Mouse (Mus musculus): Measurements from ENCODE around the gene Gm13698. TPM values are rescaled to one million over a fixed set of nuclear protein-coding genes. Genes with fewer than 3 reads are reported as not detected.
"Not testable (repeated sequence)": the region's sequence is repeated elsewhere in the genome, so short reads cannot be mapped to it uniquely, and the experiment has no call there.

The Gm13698 gene
- polyA plus RNA-seq, 1 experiment from 2014 or later = not detected

DNA sequence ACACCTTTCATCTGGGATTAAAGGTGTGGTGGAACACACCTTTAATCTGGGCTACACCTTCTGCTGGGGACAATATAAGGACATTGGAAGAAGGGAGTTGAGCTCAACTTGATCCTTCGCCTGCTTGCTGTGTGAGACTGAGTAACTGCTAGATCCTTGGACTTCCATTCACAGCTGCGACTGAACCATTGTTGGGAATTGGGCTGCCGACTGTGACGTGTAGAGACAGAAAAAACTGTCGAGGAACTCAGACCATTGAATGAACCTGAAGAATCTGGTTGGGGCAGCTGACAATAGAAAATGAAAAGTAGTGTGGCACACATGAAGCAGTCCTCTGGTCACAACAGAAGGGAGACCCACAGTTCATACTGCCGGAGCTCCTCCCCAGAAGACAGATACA, 28.9 kb downstream of the Gm13698 start, which contains the start of gene Gm13697:
Gene Gm13697 (plus strand): TSS at position 301 of the 400 bp plus-strand sequence.
- H3K9ac ChIP-seq; H3K36me3 ChIP-seq (replicated peaks; ENCODE audit: control insufficient read depth, insufficient read depth); H3K4me2 ChIP-seq (replicated peaks); H3K4me3 ChIP-seq (replicated peaks; ENCODE audit: low read length); ATAC-seq (ENCODE audit: low FRiP score); H3K9me3 ChIP-seq (ENCODE audit: control insufficient read depth, low read length); DNase-seq (ENCODE audit: low spot score); H3K4me1 ChIP-seq (replicated peaks; ENCODE audit: control insufficient read depth, insufficient read depth, low read length); H3K27me3 ChIP-seq (ENCODE audit: control insufficient read depth, insufficient read depth, low read length); H3K27ac ChIP-seq: not testable (repeated sequence)
- no CpG with 5 or more reads among the region's 6 CpGs for WGBS

GRCm38 (mm10) chr2:83990253-83990652, 34.8 kb downstream of the Gm13698 start, which contains the start of gene Gm13691:
TSS of gene Gm13691 (plus strand) at chr2:83990553.
- not testable (repeated sequence) for H3K36me3 ChIP-seq (replicated peaks; ENCODE audit: control insufficient read depth, insufficient read depth); H3K9ac ChIP-seq; H3K9me3 ChIP-seq (ENCODE audit: control insufficient read depth, low read length); H3K4me2 ChIP-seq (replicated peaks); H3K4me1 ChIP-seq (replicated peaks; ENCODE audit: control insufficient read depth, insufficient read depth, low read length); ATAC-seq (ENCODE audit: low FRiP score); H3K27me3 ChIP-seq (ENCODE audit: control insufficient read depth, insufficient read depth, low read length); H3K27ac ChIP-seq; H3K4me3 ChIP-seq (replicated peaks; ENCODE audit: low read length); DNase-seq (ENCODE audit: low spot score)
- no CpG with 5 or more reads among the region's 6 CpGs for WGBS

DNA sequence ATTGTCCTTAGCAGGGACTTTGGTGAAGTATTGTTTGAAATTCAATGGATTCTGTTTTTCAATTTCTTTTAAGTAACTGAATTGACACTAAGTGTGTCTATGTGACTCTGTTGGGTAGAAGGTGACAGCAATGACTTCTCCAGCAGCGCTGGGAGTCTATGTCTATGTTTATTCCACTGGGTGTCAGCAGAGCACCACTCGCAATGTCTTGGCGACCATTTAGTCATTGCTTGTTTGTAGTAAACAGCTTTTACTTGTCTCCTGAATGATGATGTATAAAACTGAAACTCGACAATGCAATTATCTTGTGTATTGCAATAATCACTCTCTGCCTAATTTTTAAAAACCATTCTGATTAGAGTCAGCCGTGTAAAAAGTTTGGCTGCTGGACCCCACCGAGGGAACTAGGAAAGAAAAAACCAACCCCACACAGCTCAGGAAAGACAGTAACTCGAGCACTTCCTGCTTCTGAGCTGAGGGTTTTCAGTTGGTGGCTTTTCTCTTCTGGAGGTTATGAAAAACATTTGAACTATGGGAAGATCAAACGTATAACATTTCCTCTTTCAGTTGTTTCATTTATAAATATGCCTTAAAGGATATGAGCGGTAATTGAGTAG, 38.3 kb downstream of the Gm13698 start:
- ATAC-seq (ENCODE audit: low FRiP score); H3K9me3 ChIP-seq (ENCODE audit: control insufficient read depth, low read length); H3K4me3 ChIP-seq (replicated peaks; ENCODE audit: low read length); H3K36me3 ChIP-seq (replicated peaks; ENCODE audit: control insufficient read depth, insufficient read depth); H3K27ac ChIP-seq; H3K9ac ChIP-seq; H3K27me3 ChIP-seq (ENCODE audit: control insufficient read depth, insufficient read depth, low read length); H3K4me1 ChIP-seq (replicated peaks; ENCODE audit: control insufficient read depth, insufficient read depth, low read length); H3K4me2 ChIP-seq (replicated peaks): not testable (repeated sequence)
- DNase-seq (ENCODE audit: low spot score) = peak; percentile 22
- WGBS = 65% methylated on average over 7 of the region's 9 CpGs

- not testable (repeated sequence) for H3K4me1 ChIP-seq (replicated peaks; ENCODE audit: control insufficient read depth, insufficient read depth, low read length); H3K27ac ChIP-seq; ATAC-seq (ENCODE audit: low FRiP score); H3K9me3 ChIP-seq (ENCODE audit: control insufficient read depth, low read length); H3K4me3 ChIP-seq (replicated peaks; ENCODE audit: low read length); DNase-seq (ENCODE audit: low spot score); H3K36me3 ChIP-seq (replicated peaks; ENCODE audit: control insufficient read depth, insufficient read depth); H3K27me3 ChIP-seq (ENCODE audit: control insufficient read depth, insufficient read depth, low read length); H3K9ac ChIP-seq; H3K4me2 ChIP-seq (replicated peaks)
- WGBS = no CpG with 5 or more reads among the region's 3 CpGs
These were observed 39.0 kb downstream of the Gm13698 start for GRCm38 (mm10) chr2:83994526-83994925.

Other genes starting within 250 kb of the Gm13698 start
- 35.3 and 36.7 TPM in 2 replicates for gene Itgav, start 231.3 kb upstream of the Gm13698 start, polyA plus RNA-seq (2014; fragmentation: Nextera tagmentation; extraction: Ambion mirVana)
- 85.7 and 98.4 TPM in 2 replicates for gene Fam171b, start 143.1 kb upstream of the Gm13698 start, polyA plus RNA-seq (2014; fragmentation: Nextera tagmentation; extraction: Ambion mirVana)
- gene Zswim2, start 14.5 kb upstream of the Gm13698 start, polyA plus RNA-seq (2014; fragmentation: Nextera tagmentation; extraction: Ambion mirVana) = not detected in 2 replicates
- gene Gm13693, start 5.8 kb downstream of the Gm13698 start, polyA plus RNA-seq (2014; fragmentation: Nextera tagmentation; extraction: Ambion mirVana) = not detected in 2 replicates
- gene Gm13695, start 11.6 kb downstream of the Gm13698 start, polyA plus RNA-seq (2014; fragmentation: Nextera tagmentation; extraction: Ambion mirVana) = not detected in 2 replicates
- not detected in 2 replicates for gene Gm13696, start 17.4 kb downstream of the Gm13698 start, polyA plus RNA-seq (2014; fragmentation: Nextera tagmentation; extraction: Ambion mirVana)
- not detected in 2 replicates for gene Gm13694, start 23.2 kb downstream of the Gm13698 start, polyA plus RNA-seq (2014; fragmentation: Nextera tagmentation; extraction: Ambion mirVana)
- not detected in 2 replicates for gene Gm13697, start 29.1 kb downstream of the Gm13698 start, polyA plus RNA-seq (2014; fragmentation: Nextera tagmentation; extraction: Ambion mirVana)
- gene Gm13691, start 34.9 kb downstream of the Gm13698 start, polyA plus RNA-seq (2014; fragmentation: Nextera tagmentation; extraction: Ambion mirVana) = not detected in 2 replicates